Mouse (Mus musculus): ENCODE measurements around the gene Arsg.

DNA sequence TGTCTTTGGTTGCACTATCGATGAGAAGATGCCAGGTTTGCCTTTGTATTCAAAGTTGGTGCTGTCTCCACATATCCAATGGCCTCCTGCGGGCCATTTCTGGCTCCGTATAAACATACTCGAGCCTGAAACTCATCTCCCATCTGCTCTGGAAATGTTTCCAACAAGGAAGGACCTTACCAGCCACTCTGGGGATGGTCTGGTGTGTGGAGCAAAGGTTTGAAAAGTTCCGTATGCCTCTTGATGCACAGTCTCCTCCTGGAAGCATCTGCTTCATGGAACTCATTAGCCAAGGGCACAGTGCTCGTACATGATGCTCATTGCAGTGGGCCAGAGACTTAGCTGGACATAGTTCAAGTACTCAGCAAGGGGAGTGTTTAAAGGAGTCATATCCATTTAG is 62.8 kb downstream of the Arsg start:
- no peak for TF ChIP-seq POLR2A (IDR thresholded peaks at IDR 0.05; ENCODE audit: insufficient read length, low read depth)
- no peak for TF ChIP-seq MYOG (IDR thresholded peaks at IDR 0.05; ENCODE audit: control insufficient read depth in 1 of 3, insufficient read depth in 1 of 3, insufficient read length in 2 of 3, low read depth in 2 of 3)
- TF ChIP-seq MAX (IDR thresholded peaks at IDR 0.05; ENCODE audit: low read depth): no peak
